Mouse (Mus musculus): Measurements from ENCODE around the gene Btbd9. TPM values are rescaled to one million over a fixed set of nuclear protein-coding genes. Genes with fewer than 3 reads are reported as not detected.

The Btbd9 gene
- polyA plus RNA-seq, 1 experiment from 2014 or later: 27.6 TPM

DNA sequence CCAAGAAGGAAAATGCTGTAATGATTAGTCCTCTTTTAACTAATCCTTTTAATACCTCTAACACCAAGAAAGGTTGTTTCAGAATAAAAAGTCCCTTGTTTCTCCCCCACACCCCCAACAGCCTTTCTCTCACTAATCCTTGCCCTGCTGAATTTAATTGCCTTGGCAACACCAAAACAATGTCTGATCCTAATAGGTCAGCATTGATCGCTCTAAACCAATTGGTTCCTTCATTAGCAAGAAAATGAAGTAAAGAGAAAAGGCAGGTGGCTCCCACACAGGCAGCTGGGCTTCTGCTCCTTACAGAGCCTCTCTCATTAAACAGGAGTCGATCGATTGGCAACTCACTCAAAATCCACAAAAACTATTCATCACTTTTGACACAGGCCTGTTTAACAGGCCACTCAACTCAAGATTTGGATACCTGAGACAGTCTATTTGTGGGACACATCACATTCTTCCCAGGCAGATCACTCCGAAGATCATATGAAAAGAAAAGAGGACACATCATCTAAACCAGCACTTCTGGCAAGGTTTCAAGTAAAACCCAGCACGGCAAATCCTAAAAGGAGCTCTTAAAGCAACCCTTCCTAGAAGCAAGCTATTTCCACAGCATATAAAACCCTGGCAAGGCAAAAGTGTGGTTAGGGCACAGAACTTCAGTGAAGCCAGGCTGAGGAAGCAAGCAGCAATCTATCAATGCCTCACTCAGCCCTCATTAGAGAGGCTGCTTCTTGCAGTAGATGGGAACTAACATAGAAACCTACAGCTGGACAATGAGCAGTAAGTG lies 197.9 kb downstream of the Btbd9 start:
- CTCF ChIA-PET: no interaction called here
- no peak for TF ChIP-seq CTCF (IDR thresholded peaks at IDR 0.05)
- in situ Hi-C loops (cut with MboI; ENCODE audit: low pct_unique_long_range_greater_than_20kb): no loop called here
- no peaks in the 10 kb centered on the region for H3K27me3 ChIP-seq
- POLR2A ChIA-PET: interaction anchor here (0.6 kb wide), 1 partner anchor 1526 kb away, joined by 3 read pairs; no protein-coding TSS in a partner anchor
- no peak for ATAC-seq
- no peak for DNase-seq (ENCODE audit: low read depth, low spot score)

DNA sequence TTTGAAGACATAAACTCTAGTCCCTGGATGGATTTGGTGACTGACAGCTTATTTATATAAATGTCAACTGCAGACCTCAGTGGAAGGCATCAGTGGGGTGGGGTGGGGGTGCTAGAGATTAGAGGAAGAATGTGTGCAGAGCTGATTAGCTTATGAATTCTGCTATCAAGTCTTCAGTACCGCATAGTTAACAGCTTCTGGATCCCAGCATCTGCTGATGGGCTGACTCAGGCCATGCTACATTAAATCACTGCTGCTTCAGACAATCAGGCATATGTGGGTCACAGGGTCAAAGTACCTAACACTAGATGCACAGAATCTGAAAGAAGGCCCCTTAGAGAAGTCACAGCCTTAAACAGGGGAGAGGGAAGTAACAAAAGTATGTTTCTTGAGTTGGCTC lies 198.5 kb downstream of the Btbd9 start:
- POLR2A ChIA-PET: no interaction called here
- CTCF ChIA-PET: no interaction called here
- H3K27me3 ChIP-seq: no peaks in the 10 kb centered on the region
- TF ChIP-seq CTCF (IDR thresholded peaks at IDR 0.05): no peak
- DNase-seq (ENCODE audit: low read depth, low spot score): no peak
- no peak for ATAC-seq
- in situ Hi-C loops (cut with MboI; ENCODE audit: low pct_unique_long_range_greater_than_20kb): no loop called here

DNA sequence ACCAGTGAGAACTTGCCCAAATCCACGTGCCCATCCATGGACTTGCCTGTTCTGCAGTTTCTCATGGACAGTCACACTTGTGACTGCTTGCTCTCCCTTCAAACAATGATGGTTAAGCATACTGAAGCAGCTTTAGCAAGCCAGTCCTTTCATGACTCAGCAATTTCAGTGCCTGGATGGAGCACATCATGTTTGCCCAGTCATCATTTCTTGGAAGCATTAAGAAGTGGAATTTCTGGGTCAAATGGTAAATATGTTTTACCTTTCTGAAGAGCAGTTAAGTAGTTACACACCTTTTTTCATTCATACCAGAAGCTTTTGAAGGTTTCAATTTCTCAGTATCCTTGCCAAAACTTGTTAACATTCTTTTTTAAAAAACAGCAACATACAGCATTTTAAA lies 201.2 kb downstream of the Btbd9 start:
- ChIA-PET POLR2A (no interaction called here), CTCF (interaction anchor here (1.1 to 1.4 kb wide), 2 partner anchors 11 to 15 kb away, joined by 3 to 4 read pairs; no protein-coding TSS in a partner anchor)
- no peak for TF ChIP-seq CTCF (IDR thresholded peaks at IDR 0.05)
- no peak for ATAC-seq
- no peak for DNase-seq (ENCODE audit: low read depth, low spot score)
- in situ Hi-C loops (cut with MboI; ENCODE audit: low pct_unique_long_range_greater_than_20kb): no loop called here
- H3K27me3 ChIP-seq: no peaks in the 10 kb centered on the region

- TF ChIP-seq CTCF (IDR thresholded peaks at IDR 0.05): no peak
- in situ Hi-C loops (cut with MboI; ENCODE audit: low pct_unique_long_range_greater_than_20kb): no loop called here
- no peaks in the 10 kb centered on the region for H3K27me3 ChIP-seq
- DNase-seq (ENCODE audit: low read depth, low spot score): no peak
- ChIA-PET POLR2A (no interaction called here), CTCF (no interaction called here)
- ATAC-seq: no peak
Measured at GRCm38 (mm10) chr17:30368559-30368958, 207.7 kb downstream of the Btbd9 start.

GRCm38 (mm10) chr17:30364701-30365100 lies 211.6 kb downstream of the Btbd9 start:
- DNase-seq (ENCODE audit: low read depth, low spot score) (no peak), ATAC-seq (no peak)
- POLR2A ChIA-PET: no interaction called here
- no peak for TF ChIP-seq CTCF (IDR thresholded peaks at IDR 0.05)
- CTCF ChIA-PET: interaction anchor here (1.1 kb wide), 1 partner anchor 19 kb away, joined by 3 read pairs; no protein-coding TSS in a partner anchor
- H3K27me3 ChIP-seq: no peaks in the 10 kb centered on the region
- in situ Hi-C loops (cut with MboI; ENCODE audit: low pct_unique_long_range_greater_than_20kb): no loop called here

DNA sequence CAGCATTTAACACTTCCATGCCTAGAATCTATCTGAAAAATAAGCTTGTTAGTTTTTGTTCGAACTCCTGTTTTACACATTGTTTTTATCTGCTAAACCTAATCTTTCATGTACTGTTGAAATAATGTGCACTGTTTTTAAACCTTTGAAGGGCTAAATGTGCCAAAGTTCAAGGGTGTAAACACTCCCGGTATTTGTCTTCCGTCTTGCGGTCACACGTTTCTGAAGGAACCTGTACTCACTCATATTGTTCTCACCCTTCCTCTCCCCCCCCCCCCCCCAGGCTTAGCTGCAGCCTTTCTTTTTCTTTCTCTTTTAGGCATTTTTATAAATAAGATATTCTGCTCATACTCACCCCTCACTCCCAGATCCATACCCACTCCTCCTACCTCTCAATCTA lies 212.9 kb downstream of the Btbd9 start:
- TF ChIP-seq CTCF (IDR thresholded peaks at IDR 0.05): no peak
- ATAC-seq (no peak), DNase-seq (ENCODE audit: low read depth, low spot score) (no peak)
- in situ Hi-C loops (cut with MboI; ENCODE audit: low pct_unique_long_range_greater_than_20kb): no loop called here
- CTCF ChIA-PET: no interaction called here
- POLR2A ChIA-PET: no interaction called here
- no peaks in the 10 kb centered on the region for H3K27me3 ChIP-seq

DNA sequence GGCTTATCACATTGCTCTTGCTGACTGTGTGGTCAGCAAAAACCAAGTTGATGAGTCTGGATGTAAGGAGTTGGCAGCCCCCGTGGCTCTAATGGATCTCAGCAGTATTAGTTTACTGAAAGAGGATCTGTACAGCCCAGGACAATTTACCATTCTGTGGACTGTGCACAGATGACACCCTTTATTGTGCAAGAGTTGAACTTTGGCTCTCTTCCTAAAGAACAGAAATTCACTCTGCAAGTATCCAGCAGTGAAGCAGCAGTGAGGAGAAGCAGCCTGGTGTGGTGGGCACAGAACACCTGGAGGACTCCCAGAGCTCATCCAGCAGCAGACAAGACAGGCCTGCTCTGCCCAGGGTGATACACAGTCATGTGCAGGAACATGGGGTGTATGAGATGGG lies 215.6 kb downstream of the Btbd9 start:
- CTCF ChIA-PET: interaction anchor here (1.2 kb wide), 1 partner anchor 10 kb away, joined by 3 read pairs; no protein-coding TSS in a partner anchor
- ATAC-seq (no peak), DNase-seq (ENCODE audit: low read depth, low spot score) (no peak)
- in situ Hi-C loops (cut with MboI; ENCODE audit: low pct_unique_long_range_greater_than_20kb): no loop called here
- no peaks in the 10 kb centered on the region for H3K27me3 ChIP-seq
- POLR2A ChIA-PET: no interaction called here
- TF ChIP-seq CTCF (IDR thresholded peaks at IDR 0.05): no peak

DNA sequence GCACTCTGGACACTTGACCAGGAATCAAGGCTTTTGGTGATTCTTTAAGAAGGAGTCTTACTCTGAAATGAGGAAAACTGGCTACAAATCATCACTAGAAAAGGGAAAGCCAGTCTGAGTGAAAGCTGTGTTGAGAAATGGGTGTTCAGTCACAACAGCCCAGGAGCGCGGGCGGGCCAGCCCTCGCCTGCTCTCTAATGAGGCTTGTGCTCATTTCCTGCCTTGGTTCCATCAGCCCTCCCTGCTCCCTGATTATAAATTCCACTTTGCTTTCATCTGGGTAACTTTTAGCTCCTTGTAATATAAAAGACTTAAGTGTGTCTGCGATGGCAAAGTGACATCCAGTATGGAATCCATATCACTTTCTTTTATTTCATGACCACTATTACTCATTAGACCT lies 216.9 kb downstream of the Btbd9 start:
- ChIA-PET POLR2A (no interaction called here), CTCF (interaction anchor here (0.9 kb wide), 1 partner anchor 16 kb away, joined by 3 read pairs; no protein-coding TSS in a partner anchor)
- in situ Hi-C loops (cut with MboI; ENCODE audit: low pct_unique_long_range_greater_than_20kb): no loop called here
- ATAC-seq: no peak
- DNase-seq (ENCODE audit: low read depth, low spot score): no peak
- no peak for TF ChIP-seq CTCF (IDR thresholded peaks at IDR 0.05)
- no peaks in the 10 kb centered on the region for H3K27me3 ChIP-seq

GRCm38 (mm10) chr17:30355431-30355830 lies 220.9 kb downstream of the Btbd9 start:
- in situ Hi-C loops (cut with MboI; ENCODE audit: low pct_unique_long_range_greater_than_20kb): no loop called here
- POLR2A ChIA-PET: interaction anchor here (0.6 to 0.7 kb wide), 2 partner anchors 21 to 351 kb away, joined by 3 to 4 read pairs; partner anchors contain the start of gene Zfand3
- CTCF ChIA-PET: interaction anchor here (0.7 kb wide), 1 partner anchor 15 kb away, joined by 3 read pairs; no protein-coding TSS in a partner anchor
- no peaks in the 10 kb centered on the region for H3K27me3 ChIP-seq
- TF ChIP-seq CTCF (IDR thresholded peaks at IDR 0.05): no peak
- DNase-seq (ENCODE audit: low read depth, low spot score) (no peak), ATAC-seq (no peak)

GRCm38 (mm10) chr17:30354381-30354780 lies 221.9 kb downstream of the Btbd9 start:
- no peaks in the 10 kb centered on the region for H3K27me3 ChIP-seq
- ChIA-PET CTCF (interaction anchor here (0.8 kb wide), 1 partner anchor 35 kb away, joined by 3 read pairs; no protein-coding TSS in a partner anchor), POLR2A (no interaction called here)
- in situ Hi-C loops (cut with MboI; ENCODE audit: low pct_unique_long_range_greater_than_20kb): no loop called here
- TF ChIP-seq CTCF (IDR thresholded peaks at IDR 0.05): no peak
- ATAC-seq (no peak), DNase-seq (ENCODE audit: low read depth, low spot score) (no peak)

GRCm38 (mm10) chr17:30348031-30348430 lies 228.3 kb downstream of the Btbd9 start:
- ChIA-PET POLR2A (no interaction called here), CTCF (no interaction called here)
- ATAC-seq: no peak
- DNase-seq (ENCODE audit: low read depth, low spot score): no peak
- in situ Hi-C loops (cut with MboI; ENCODE audit: low pct_unique_long_range_greater_than_20kb): no loop called here
- no peaks in the 10 kb centered on the region for H3K27me3 ChIP-seq
- TF ChIP-seq CTCF (IDR thresholded peaks at IDR 0.05): no peak
